Mouse (Mus musculus): ENCODE measurements around the gene Adtrp. TPM values are rescaled to one million over a fixed set of nuclear protein-coding genes. Genes with fewer than 3 reads are reported as not detected.
A peak's percentile ranks its signal among the peaks of the same experiment; 100 is the strongest.

The Adtrp gene
- total RNA-seq, 1 experiment from 2014 or later, result not detected

DNA sequence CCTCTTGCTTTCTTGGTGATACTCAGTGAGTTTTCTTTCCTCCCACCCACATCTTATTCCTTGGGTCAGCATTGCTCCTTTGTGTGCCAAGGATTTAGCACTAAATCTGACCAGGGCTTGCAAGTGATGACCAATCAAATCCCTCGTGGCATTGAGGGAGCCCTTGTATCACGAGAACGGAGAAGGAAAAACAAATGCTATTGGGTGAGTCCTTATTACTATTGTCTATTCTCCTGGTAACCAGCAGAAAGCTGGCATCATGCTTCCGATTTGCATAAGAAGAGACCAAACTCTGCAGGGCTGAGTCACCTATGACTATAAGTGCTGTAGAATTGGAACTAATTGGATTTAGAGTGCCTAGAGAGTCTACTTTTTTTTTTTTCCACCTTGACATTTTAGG is 99.8 kb downstream of the Adtrp start:
- ATAC-seq (replicated peaks in 1 of 2; ENCODE audit: insufficient read depth in 1 of 2, low FRiP score in 2 of 2, low TSS enrichment in 1 of 2, low read depth in 1 of 2, poor library complexity in 2 of 2, severe bottlenecking in 2 of 2), result no peak

DNA sequence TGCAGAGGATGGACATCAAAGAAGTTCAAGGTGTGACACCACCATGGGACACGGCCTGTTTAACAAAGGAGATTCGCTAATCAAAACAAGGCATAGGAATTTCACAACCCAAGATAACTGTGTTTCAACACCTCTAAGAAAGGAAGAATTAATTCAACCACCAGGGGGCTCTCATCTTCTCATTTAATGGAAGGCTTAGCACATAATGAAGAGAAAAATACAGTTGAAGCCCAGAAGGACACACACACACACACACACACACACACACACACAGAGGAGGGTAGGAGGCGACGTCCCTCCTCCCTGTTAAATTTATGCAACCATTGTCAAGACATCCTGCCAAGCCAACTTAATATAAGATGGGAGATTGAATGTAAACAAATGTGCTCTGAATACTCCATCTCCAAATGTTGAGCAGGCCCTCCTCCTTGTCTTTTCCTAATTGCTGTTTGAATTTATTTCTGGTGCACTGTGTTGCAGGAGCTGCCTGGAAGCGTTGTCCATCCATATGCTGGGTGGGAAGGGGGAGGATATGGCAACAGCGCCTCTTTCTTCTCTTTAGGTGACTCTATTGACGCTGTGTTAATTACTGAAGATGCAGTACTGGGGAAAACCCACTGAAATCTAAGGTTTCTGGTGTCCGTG is 100.4 kb downstream of the Adtrp start:
- peak in 1 of 2 experiments; percentile 37; a peak in 3 of 4 replicates for ATAC-seq (replicated peaks in 1 of 2; ENCODE audit: insufficient read depth in 1 of 2, low FRiP score in 2 of 2, low TSS enrichment in 1 of 2, low read depth in 1 of 2, poor library complexity in 2 of 2, severe bottlenecking in 2 of 2)

- no peak for ATAC-seq (replicated peaks in 1 of 2; ENCODE audit: insufficient read depth in 1 of 2, low FRiP score in 2 of 2, low TSS enrichment in 1 of 2, low read depth in 1 of 2, poor library complexity in 2 of 2, severe bottlenecking in 2 of 2)
These were observed 106.9 kb downstream of the Adtrp start for GRCm38 (mm10) chr13:41740456-41741085.

GRCm38 (mm10) chr13:41737628-41738309 is 109.7 kb downstream of the Adtrp start:
- no peak for ATAC-seq (replicated peaks in 1 of 2; ENCODE audit: insufficient read depth in 1 of 2, low FRiP score in 2 of 2, low TSS enrichment in 1 of 2, low read depth in 1 of 2, poor library complexity in 2 of 2, severe bottlenecking in 2 of 2)

GRCm38 (mm10) chr13:41729660-41730059 is 117.8 kb downstream of the Adtrp start:
- ATAC-seq (replicated peaks in 1 of 2; ENCODE audit: insufficient read depth in 1 of 2, low FRiP score in 2 of 2, low TSS enrichment in 1 of 2, low read depth in 1 of 2, poor library complexity in 2 of 2, severe bottlenecking in 2 of 2), result no peak

DNA sequence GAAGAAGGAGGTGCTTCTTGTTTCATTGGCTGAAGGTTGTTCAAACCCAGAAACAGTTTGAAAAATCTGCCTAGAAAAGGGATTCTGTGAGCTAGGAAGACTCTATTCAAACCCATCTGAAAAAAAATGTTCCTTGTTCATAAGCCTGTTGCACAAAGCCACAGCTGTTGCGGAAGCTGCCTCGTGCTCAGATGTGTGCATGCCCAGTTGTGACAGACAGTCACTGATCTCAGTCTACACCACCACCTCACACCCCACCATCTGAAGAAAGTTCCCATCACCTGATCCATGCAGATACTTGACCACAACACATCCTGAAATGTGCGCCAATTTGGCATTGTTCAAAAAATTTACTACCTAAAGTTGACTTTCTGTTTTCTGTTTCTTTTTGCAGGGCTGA is 119.7 kb downstream of the Adtrp start:
- ATAC-seq (replicated peaks in 1 of 2; ENCODE audit: insufficient read depth in 1 of 2, low FRiP score in 2 of 2, low TSS enrichment in 1 of 2, low read depth in 1 of 2, poor library complexity in 2 of 2, severe bottlenecking in 2 of 2), result no peak; a peak in 2 of 4 replicates

- ATAC-seq (replicated peaks in 1 of 2; ENCODE audit: insufficient read depth in 1 of 2, low FRiP score in 2 of 2, low TSS enrichment in 1 of 2, low read depth in 1 of 2, poor library complexity in 2 of 2, severe bottlenecking in 2 of 2), result no peak
These were observed 128.2 kb downstream of the Adtrp start for GRCm38 (mm10) chr13:41719331-41719730.

- ATAC-seq (replicated peaks in 1 of 2; ENCODE audit: insufficient read depth in 1 of 2, low FRiP score in 2 of 2, low TSS enrichment in 1 of 2, low read depth in 1 of 2, poor library complexity in 2 of 2, severe bottlenecking in 2 of 2), result no peak
These were observed 129.4 kb downstream of the Adtrp start for GRCm38 (mm10) chr13:41718051-41718450.

Other genes with a start within 250 kb of the Adtrp start
- 16.2 and 18.0 TPM in 2 replicates for gene Tmem170b, start 241.8 kb downstream of the Adtrp start, total RNA-seq (2017)
- 14.1 and 23.1 TPM in 2 replicates for gene Hivep1, start 204.3 kb upstream of the Adtrp start, total RNA-seq (2017)

All from hematopoietic stem cell, adult 5-6 weeks (primary cell).